Mouse (Mus musculus) limb, embryonic 14.5 days (tissue): ENCODE results near the gene Mcoln2. TPM values are rescaled to one million over a fixed set of nuclear protein-coding genes. Genes with fewer than 3 reads are reported as not detected.

Experiments used
- ATAC-seq: fragments of 200-750 bp; cut with Nextera tagmentation; 2 replicates; pipeline ENCODE4 v1.8.0; 2017; ENCODE audit warnings: low read depth, moderate number of reproducible peaks, moderate TSS enrichment; ENCODE audit not compliant: low FRiP score
- DNase-seq: peaks from one replicate; pipeline ENCODE4 v3.0.0-alpha.2; 2015; ENCODE audit warnings: low spot score
- H3K27ac ChIP-seq: fragments of 300-500 bp; sonication (generic); replicated peaks from 2 replicates; pipeline ENCODE4 v1.5.1; 2014; ENCODE audit warnings: low read depth, mild to moderate bottlenecking, low read length, moderate library complexity, mixed read lengths
- H3K27me3 ChIP-seq: fragments of 300-500 bp; sonication (generic); 2 replicates; pipeline ENCODE4 v1.6.1; 2014; ENCODE audit warnings: low read length, mixed read lengths; ENCODE audit not compliant: control insufficient read depth, insufficient read depth
- H3K36me3 ChIP-seq: fragments of 300-500 bp; sonication (generic); 2 replicates; pipeline ENCODE4 v1.6.1; 2014; ENCODE audit warnings: mild to moderate bottlenecking, low read length, moderate library complexity, mixed read lengths; ENCODE audit not compliant: control insufficient read depth, insufficient read depth
- H3K4me1 ChIP-seq: fragments of 300-500 bp; sonication (generic); 2 replicates; pipeline ENCODE4 v1.6.1; 2014; ENCODE audit warnings: antibody characterized with exemption, low read length, mixed read lengths; ENCODE audit not compliant: control insufficient read depth, insufficient read depth
- H3K4me2 ChIP-seq: fragments of 300-500 bp; sonication (generic); replicated peaks from 2 replicates; pipeline ENCODE4 v1.6.1; 2014; ENCODE audit warnings: low read depth, mild to moderate bottlenecking, low read length, moderate library complexity; ENCODE audit not compliant: severe bottlenecking
- H3K4me3 ChIP-seq: fragments of 300-500 bp; sonication (generic); replicated peaks from 2 replicates; pipeline ENCODE4 v1.5.1; 2014; ENCODE audit warnings: low read length
- H3K9ac ChIP-seq: fragments of 300-500 bp; sonication (generic); 2 replicates; pipeline ENCODE4 v1.6.1; 2014; ENCODE audit warnings: mild to moderate bottlenecking, low read depth, low read length, moderate library complexity; ENCODE audit not compliant: severe bottlenecking
- H3K9me3 ChIP-seq: fragments of 300-500 bp; sonication (generic); 2 replicates; pipeline ENCODE4 v1.6.1; 2016; ENCODE audit warnings: low read length; ENCODE audit not compliant: control insufficient read depth
- POLR2A ChIP-seq: fragments of 200-500 bp; IDR thresholded peaks from 2 replicates; pipeline ENCODE4 v1.8.0; 2012; ENCODE audit warnings: inconsistent platforms, mild to moderate bottlenecking, moderate library complexity, borderline replicate concordance; ENCODE audit not compliant: insufficient read depth, insufficient read length; ENCODE audit errors: extremely low read depth
- WGBS: fragments of 180-500 bp; shearing (Covaris S2); extraction: QIAGEN DNeasy Blood & Tissue Kit; methylation state at CpG from one replicate; pipeline ENCODE4 v1.1.7; 2014; 5-methylcytosine and 5-hydroxymethylcytosine counted together
- polyA plus RNA-seq, 2 experiments: library from polyadenylated mRNA; depleted of rRNA in 1 of 2; stranded (reverse) in 1 of 2; unstranded in 1 of 2; fragments of >200 nt; fragmentation: Nextera tagmentation in 1 of 2; extraction: Ambion mirVana in 1 of 2; gene quantifications; 2 replicates each; pipeline versions ENCODE4 v1.2.1 to v1.2.3; 2012 to 2014

Gene Mcoln2
- polyA plus RNA-seq, 2 experiments: 2.0 to 3.6 TPM

GRCm38 (mm10) chr3:146156811-146157210 lies 7.2 kb downstream of the Mcoln2 start:
- no peaks in the 10 kb centered on the region for H3K36me3 ChIP-seq
- no peak overlapping the region for H3K9ac ChIP-seq
- no peaks in the 10 kb centered on the region for H3K4me1 ChIP-seq
- no peak overlapping the region for H3K27ac ChIP-seq
- ATAC-seq (no peak), DNase-seq (no peak)
- no peaks in the 10 kb centered on the region for H3K9me3 ChIP-seq
- no peaks in the 10 kb centered on the region for H3K27me3 ChIP-seq
- H3K4me2 ChIP-seq: no peak overlapping the region
- TF ChIP-seq POLR2A: no peak
- no peak overlapping the region for H3K4me3 ChIP-seq
- WGBS: 74% methylated on average over 2 of the region's 2 CpGs

- no peak overlapping the region for H3K27ac ChIP-seq
- no peaks in the 10 kb centered on the region for H3K4me1 ChIP-seq
- no peaks in the 10 kb centered on the region for H3K36me3 ChIP-seq
- no peak overlapping the region for H3K4me2 ChIP-seq
- no peak for TF ChIP-seq POLR2A
- DNase-seq (no peak), ATAC-seq (no peak)
- 33% methylated on average over 4 of the region's 4 CpGs for WGBS
- no peak overlapping the region for H3K4me3 ChIP-seq
- H3K27me3 ChIP-seq: no peaks in the 10 kb centered on the region
- H3K9ac ChIP-seq: no peak overlapping the region
- H3K9me3 ChIP-seq: no peaks in the 10 kb centered on the region
These were observed 8.4 kb downstream of the Mcoln2 start for GRCm38 (mm10) chr3:146158039-146158438.

- no peak overlapping the region for H3K4me2 ChIP-seq
- no peak for ATAC-seq
- WGBS: 88% methylated on average over 2 of the region's 2 CpGs
- H3K36me3 ChIP-seq: no peaks in the 10 kb centered on the region
- no peaks in the 10 kb centered on the region for H3K27me3 ChIP-seq
- no peak for DNase-seq
- no peak overlapping the region for H3K9ac ChIP-seq
- H3K4me3 ChIP-seq: no peak overlapping the region
- H3K27ac ChIP-seq: no peak overlapping the region
- no peaks in the 10 kb centered on the region for H3K9me3 ChIP-seq
- TF ChIP-seq POLR2A: no peak
- H3K4me1 ChIP-seq: no peaks in the 10 kb centered on the region
These were observed 9.7 kb downstream of the Mcoln2 start for GRCm38 (mm10) chr3:146159360-146159759.

GRCm38 (mm10) chr3:146162197-146162596 lies 12.6 kb downstream of the Mcoln2 start:
- 0 out of 2 replicates have a peak, but pooled peaks cover 3% of the 10 kb centered on the region for H3K4me1 ChIP-seq
- H3K36me3 ChIP-seq: no peaks in the 10 kb centered on the region
- H3K9me3 ChIP-seq: no peaks in the 10 kb centered on the region
- H3K27me3 ChIP-seq: no peaks in the 10 kb centered on the region
- 92% methylated on average over 4 of the region's 4 CpGs for WGBS
- no peak overlapping the region for H3K27ac ChIP-seq
- DNase-seq (no peak), ATAC-seq (no peak)
- H3K9ac ChIP-seq: no peak overlapping the region
- no peak overlapping the region for H3K4me2 ChIP-seq
- H3K4me3 ChIP-seq: no peak overlapping the region
- no peak for TF ChIP-seq POLR2A

- TF ChIP-seq POLR2A: no peak
- Histone ChIP-seq H3K27me3 (no peaks in the 10 kb centered on the region), H3K4me3 (no peak overlapping the region), H3K9ac (no peak overlapping the region), H3K4me2 (no peak overlapping the region), H3K36me3 (no peaks in the 10 kb centered on the region), H3K9me3 (no peaks in the 10 kb centered on the region; the same call in 1 of the 2 replicates), H3K4me1 (0 out of 2 replicates have a peak, but pooled peaks cover 3% of the 10 kb centered on the region), H3K27ac (no peak overlapping the region)
- no peak for DNase-seq
- whole genome bisulfite sequencing: 89% methylated on average over 4 of the region's 4 CpGs
- no peak for ATAC-seq
These were observed 19.7 kb downstream of the Mcoln2 start for GRCm38 (mm10) chr3:146169356-146169755.

- H3K9me3 ChIP-seq: no peaks in the 10 kb centered on the region; the same call in 1 of the 2 replicates
- no peak for DNase-seq
- H3K27me3 ChIP-seq: no peaks in the 10 kb centered on the region
- no peak for TF ChIP-seq POLR2A
- no peaks in the 10 kb centered on the region for H3K4me1 ChIP-seq
- WGBS: 62% methylated on average over 5 of the region's 5 CpGs
- H3K4me3 ChIP-seq: no peak overlapping the region
- no peak overlapping the region for H3K27ac ChIP-seq
- ATAC-seq: no peak
- no peaks in the 10 kb centered on the region for H3K36me3 ChIP-seq
- no peak overlapping the region for H3K9ac ChIP-seq
- no peak overlapping the region for H3K4me2 ChIP-seq
These were observed 23.4 kb downstream of the Mcoln2 start for GRCm38 (mm10) chr3:146173030-146173429.
